Mouse (Mus musculus) T-helper 1 cell (primary cell): ENCODE measurements around the gene Cdk14.

Source experiments
- in situ Hi-C: fragments of 300-600 bp; cut with MboI, MseI; formaldehyde crosslinking; loops from one replicate; pipeline ENCODE4 v1.15.1; 2025; ENCODE audit warnings: high pct_unique_total_duplicates

Cdk14 gene

DNA sequence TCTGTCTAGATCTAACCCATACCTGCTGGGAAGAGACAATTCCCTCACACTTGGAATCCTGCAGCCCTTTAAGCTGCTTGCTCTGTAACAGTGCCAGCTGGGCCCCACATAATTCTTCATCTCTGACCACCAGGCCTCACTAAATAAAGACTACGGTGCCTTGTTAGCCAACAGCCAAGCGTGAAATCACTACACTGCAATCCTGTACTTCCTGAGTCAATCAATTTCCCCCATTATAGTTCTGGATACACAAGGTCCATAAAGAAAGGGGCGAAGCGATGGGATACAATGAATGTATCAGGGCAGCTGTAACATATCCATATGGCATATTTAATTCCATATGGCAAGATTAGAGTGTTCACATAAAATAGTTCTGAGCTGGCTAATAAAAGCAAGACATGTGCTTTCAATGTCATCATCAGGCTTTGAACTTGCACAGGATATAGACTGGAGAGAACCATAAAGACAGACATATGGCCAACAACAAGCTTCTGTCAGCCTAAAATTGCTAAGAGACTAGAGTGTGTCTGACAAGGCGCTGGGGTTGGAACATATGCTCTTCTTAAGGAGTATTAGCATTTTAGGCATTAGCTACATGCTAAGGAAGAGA, 562.0 kb downstream of the Cdk14 start:
- in situ Hi-C loops = no loop called here

DNA sequence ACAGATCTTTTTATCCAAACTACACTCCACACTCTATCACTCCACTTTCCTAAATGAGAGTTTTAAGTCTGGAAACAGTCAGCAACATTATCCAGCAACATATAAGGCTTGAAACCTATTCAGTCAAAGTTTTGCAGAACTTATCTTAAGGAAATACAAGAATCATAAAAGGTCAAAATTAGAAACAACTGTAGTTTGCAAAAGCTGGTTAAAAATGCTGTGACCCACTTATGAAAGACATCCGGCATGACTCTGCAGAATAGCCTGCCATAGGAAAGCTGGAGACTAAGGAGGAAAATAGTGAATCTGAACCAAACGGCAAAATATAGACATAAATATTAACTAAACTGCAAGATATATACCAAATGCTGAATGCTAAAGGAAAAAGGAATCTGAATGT, 566.6 kb downstream of the Cdk14 start:
- in situ Hi-C loops = no loop called here

DNA sequence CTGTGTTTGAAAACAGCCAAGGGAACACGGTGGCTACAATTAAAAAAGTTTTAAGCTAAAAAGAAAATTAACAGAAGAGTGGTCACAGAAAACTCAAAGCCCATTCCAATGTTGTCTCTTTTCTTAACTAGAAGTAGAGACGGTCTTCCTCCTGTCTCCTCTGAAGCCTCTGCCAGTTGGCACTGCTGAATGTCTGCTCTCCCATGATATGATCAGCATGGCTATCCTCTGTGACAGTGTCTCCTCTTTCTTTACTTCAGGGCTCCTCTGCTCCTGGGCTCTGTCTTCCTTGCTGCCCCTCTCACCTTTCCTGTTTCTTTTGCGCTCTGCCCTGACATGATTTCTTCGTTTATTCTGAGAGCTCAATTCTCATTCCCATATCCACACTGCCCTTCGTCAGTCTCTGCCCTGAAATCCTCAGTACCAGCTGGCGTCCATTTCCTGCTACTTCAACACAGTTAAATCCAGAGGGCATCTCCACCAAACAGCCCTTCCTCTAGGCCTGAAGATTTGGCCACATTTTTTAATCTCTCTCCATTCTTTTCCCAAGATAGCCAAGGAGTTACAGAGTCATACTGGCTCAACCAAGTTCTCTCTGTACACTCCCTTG, 567.3 kb downstream of the Cdk14 start:
- in situ Hi-C loops = no loop called here

DNA sequence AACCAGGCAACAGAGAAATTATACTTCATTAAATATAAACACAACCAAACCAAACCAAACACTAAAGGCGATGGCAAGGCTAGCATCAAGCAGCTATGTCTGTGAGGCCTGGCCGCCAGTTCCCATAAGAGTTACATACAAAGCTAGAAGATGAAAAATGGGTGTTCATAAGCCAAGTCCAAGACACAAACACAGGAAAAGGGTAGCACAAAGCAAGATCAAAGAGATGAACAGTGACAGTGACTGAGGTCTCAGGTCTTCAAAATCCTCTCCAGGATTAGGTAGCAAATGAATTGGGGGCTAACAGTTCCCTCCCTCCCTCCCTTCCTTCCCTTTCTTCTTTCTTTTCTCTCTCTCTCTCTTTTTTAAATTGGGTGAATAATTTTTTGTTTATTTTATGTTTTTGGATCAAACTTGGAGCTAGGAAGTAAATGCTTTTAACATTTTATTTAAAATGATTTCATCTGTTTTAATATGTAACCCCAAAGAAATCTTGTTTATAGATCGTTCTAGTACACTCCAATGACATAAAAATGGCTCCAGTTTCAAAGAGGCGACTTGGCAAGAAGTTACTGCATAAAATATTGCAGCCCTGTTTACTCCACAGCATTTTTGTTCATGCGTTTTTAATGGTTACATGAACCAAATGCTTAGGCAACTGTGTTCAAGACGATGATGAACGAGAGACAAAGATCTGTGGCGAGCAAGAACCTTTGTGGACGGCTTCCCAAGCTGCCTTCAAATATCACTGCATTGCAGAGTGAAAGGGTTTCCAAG, 568.0 kb downstream of the Cdk14 start:
- in situ Hi-C loops = no loop called here

DNA sequence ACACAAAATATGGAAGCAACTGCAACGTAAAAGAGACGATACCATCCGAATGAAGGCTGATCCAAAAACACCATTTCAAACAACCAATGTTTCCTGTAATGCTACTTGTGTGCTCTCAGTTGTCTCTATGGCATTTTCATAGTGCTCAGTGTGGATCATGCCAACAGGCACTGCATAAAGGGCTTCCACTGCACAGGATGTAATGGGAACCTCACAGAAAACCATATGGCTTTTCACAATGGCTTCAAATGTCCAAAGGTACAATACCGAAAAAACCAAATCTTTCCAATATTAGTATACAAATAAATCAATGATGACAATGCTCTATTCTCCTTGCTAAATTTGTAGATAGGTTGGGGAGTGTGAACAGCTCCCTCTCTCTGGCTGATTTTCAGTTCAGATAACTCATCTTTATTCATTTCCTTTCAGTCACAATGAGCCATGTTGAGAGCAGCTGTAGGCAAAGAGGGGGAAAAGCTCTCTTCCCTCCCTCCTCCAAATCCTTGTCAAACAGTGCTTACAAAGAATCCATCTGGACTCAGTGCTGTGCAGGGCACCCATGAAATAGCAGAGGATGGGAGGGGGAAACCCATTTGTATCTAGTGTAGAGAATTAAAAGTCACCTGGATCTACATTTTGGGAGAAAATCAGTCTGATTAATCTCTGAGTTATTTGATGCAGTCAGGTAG, 568.7 kb downstream of the Cdk14 start:
- in situ Hi-C loops = no loop called here

DNA sequence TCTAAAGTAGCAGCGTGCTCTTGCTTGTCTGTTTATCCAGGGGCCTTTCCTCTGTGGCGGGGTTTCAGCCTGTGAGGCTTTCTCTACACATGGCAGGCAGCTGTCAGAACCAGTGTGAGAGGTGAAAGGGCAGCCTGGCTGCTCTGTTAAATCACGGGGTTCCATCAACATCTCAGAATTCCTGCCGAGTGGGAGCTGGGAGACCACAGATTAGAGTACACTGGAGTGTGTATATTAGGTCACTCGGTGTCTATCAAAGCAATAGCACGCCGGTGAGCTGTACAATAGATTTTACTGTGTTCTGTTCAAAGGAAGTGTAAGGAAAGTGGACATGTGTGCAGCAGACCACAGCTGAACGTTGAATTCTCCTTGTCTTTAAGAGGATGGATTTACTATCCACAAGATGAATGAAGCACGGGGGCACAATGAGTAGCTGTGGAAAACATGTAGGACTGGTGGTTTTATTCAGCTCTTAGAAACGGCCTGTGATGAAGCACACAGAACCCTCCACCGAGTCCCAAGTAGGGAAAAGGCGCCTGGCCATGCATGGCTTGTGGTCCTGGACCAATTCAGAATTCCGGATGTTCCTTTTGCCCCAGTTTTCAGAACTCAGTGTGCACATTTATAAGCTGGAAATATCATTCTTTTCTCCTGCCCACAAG, 585.2 kb downstream of the Cdk14 start:
- in situ Hi-C loops = no loop called here

DNA sequence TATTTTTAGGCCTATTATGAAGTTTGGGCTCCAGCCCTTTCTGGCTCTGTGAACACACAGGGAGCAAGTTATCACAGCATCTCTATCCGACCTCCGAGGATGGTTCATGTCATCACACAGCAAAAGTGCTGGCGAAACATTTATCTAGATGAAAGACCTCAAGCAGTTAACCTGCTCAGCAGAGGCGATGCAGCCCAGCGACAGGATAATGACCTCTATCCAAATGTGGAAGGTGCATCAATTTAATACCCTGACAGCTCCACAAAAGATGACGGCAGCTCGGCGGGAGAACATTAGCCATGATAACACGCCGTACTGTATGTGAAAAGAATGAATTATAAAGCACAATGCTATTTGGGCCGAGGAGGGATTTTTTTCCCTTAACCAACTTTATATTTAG, 586.2 kb downstream of the Cdk14 start:
- in situ Hi-C loops = no loop called here

DNA sequence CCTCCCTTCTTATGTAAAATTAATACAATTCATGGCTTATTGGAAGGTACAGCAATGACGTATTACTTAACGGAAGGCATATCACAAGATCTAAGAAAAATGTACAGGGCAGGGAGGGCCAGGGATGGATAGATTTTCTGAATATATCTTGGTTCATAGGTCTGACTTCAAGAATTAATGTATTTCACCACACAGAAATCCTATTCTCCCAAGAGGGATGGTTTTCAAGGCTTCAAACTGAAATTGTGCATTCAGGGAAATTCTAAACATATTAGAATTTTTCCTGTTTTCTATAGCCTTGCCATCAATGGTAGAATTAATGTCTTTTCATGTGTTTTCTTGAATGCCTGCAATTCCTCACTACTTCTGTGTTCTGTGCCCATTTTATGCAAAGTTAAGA, 593.2 kb downstream of the Cdk14 start:
- in situ Hi-C loops = no loop called here

DNA sequence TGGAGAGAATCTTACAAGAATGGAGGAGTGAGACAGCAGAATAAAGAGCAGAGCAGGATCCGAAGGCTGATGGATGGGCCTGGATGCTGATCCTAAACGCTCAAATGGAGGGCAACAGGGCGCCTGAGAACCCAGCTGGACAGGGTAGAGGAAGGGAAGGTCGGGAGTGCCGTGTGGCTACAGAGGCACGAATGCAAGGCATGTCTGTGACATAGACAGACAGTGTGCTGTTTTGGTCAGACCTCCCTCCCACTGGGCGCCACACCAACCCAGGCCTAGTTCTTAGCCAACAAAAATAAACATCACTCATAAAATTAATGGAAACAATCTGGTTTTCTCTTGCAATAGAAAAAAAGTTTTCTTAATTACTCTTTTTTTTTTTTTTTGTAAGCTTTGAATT, 594.2 kb downstream of the Cdk14 start:
- in situ Hi-C loops = no loop called here

DNA sequence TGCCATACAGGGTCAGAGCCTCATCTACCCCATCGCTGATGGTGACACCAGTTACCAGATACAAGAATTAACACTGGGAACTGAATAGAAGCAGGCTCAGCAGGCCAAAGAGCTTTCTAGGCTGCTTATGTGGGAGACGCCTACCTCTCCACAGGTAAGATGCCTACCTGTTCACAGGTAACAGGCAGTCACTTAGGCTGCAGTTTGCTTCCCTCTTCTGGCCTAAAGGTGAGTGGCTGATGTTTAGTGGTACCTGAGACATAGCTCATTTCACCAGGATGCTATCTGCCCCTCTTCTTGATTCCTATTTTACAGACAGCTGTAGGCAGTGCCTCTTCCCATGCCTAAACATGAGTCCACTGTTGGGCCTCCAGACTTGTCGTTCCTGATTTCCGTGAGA, 595.0 kb downstream of the Cdk14 start:
- in situ Hi-C loops = no loop called here

DNA sequence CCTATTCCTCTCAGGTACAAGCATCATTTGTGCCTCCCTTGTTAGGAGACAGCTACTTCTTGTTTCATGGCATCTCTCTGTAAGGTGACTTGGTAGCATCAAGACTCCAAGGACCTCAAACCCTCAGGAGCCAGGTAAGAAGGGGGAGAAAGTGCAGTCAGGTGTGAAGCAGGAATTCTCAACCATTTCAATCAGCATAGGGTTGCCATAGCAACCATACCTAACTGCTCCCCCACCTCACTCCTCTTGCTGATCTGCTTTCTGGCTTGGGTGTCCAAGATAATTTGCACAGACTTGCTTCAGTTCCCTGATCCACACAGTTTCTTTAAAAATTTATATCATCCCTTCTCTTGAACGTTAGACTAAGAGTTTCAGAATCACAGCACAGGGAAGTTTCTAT, 595.9 kb downstream of the Cdk14 start:
- in situ Hi-C loops = loop anchor here (5.0 kb wide), 1 partner anchor 562 kb away; no protein-coding TSS in a partner anchor

DNA sequence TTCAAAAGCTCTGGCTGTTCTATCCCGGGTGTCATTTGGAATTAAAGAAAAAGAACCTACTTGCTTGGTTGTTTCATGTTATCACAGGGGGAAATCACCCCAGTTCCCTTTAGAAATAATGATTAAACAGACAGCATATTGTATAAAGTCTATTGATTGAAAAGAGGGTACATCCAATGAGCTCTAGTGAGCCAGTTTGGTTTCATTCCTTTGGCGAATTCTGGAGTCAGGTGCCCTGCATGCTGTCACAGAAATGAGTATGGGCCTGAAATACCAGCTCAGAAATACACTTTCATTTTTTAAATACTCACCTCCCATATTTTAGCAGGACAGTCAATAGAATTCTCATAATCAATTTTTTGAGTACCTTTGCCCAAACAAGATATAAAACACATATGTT, 598.1 kb downstream of the Cdk14 start:
- in situ Hi-C loops = loop anchor here (5.0 kb wide), 1 partner anchor 560 kb away; no protein-coding TSS in a partner anchor

DNA sequence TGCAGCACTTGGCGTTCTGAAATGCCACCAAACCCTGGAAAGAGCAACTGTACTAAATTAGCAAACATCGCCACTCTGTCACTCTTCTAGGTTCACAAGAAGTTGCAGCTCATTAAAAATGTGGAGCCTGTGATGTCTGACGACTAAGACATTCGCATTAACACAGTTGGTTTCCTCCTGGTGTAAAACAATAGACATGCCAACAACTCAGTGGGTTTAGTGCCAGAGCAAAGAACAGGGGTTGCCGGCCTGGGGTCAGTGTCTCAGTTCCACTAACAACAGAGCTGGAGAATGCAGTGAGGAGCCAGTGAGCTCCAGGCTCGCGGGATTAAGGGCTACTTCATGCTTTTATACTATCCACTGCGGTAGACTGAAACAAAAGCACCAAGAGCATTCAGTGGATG, 598.7 kb downstream of the Cdk14 start:
- in situ Hi-C loops = loop anchor here (5.0 kb wide), 1 partner anchor 559 kb away; no protein-coding TSS in a partner anchor

DNA sequence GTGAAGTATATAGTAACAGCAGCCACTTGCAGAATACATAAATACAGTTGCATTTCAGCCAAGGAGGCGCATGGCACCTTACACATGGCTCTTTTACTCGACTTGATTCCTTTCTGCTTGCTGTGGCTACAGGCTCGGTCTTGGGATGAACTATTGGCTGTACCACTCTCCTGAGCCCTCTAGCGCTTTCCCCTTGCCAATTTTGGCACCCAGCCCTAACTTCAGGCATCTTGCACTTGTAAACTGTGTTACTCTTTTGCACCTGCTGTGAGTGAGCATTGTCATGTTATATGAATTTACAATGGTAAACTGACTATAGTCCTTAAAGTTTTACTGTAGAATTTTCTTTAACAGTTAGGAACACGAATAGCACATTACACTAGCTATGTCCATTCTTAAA, 603.1 kb downstream of the Cdk14 start:
- in situ Hi-C loops = no loop called here

DNA sequence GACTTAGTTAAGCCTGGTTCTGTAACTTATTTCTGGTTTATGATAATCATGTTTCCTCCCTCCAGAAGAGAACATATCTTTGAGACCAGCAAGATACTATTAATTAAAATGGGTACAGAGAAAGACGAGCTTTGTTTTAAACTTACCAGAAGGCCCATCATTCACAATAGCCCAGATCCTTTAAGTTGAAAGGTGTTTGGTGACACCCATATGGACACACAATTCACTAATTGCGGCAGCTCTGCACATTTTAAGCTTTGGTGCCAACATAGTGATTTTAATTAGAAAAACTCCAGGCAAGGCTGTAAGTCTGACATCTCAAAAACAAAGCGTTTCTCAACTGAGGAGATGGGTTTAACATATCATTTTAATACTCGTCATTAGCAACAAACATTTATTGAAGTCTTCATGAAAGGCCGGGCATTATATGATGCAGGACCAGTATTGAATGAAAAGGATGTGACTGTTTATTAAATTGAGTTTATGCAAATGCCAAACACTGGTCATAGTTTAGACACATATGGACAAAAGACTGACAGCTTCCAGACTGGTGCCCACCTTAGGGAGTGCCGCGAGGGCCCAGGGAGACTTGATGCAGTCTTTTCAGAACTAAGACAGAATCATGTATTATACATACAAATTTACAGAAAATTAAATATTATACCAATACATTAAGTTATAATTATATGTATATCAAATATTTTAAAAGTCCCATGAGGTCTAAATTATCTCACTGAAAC, 605.5 kb downstream of the Cdk14 start:
- in situ Hi-C loops = no loop called here

DNA sequence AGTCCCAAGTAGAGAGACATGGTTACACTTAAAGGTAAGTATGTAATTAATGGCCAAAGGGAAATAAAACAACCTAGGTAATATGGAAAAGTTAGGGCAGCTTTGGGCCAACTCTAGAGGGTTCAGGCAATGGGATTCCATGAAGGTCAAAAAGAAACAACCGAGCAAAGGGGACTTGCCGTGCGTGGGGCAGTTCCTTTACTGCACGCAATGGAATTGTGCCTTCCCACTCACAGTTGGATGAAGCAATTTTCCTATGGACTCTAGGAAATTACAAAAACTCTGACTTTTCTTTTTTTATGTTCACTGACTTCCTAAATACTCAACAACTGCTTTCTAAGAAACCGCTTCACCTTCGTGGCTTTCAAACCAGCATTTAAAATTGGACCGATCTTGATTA, 606.8 kb downstream of the Cdk14 start:
- in situ Hi-C loops = no loop called here

DNA sequence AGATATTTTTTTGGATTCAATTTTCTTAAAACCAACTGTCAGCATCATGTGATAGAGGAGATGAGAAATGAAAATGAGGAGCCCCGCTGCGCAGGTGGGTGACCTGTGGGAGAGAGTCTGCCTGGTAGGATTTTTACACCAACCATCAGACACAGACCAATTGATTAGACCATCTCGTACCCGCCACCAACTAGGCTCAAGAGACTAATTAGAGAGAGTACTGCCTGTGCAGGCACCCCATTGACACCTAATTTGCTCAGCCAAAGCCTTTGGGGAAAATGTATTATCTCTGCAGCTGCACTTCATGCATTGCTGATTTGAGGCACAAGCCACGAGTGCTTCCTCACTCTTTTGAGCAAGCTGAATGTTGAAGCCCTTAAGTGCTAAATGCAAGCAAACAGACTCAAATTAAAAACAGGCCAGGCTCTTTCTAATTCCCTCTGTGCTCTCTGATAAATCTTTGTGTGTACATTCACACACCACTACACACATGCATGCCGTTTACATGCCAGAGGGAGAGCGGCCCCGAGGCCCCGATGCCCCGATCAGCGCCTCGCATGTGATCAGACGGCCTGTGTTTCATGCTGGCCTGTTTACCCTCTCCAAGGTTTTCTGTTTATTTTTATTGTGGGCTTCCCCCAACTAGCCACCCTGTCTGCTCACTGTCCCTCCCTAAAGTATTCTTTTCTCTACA, 607.9 kb downstream of the Cdk14 start:
- in situ Hi-C loops = no loop called here

DNA sequence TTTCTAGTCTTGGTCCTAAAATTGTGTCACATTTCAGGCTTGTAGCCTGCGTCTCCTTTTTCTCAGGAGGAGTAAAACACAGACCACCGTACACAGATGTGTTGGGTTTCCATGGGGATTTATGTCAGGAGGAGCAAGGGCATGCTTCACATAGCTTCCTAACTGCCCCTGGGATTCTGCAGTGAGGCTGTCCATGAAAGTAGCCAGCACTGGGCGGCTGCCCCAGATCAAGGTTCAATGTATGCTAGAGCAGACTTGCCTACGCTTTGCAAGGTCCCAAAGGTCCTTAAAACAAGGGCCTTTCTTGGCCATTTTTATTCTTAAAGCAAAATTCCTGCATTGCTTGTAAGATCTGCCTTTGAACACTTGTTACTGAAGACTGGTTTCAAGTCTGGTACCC, 614.9 kb downstream of the Cdk14 start:
- in situ Hi-C loops = no loop called here

DNA sequence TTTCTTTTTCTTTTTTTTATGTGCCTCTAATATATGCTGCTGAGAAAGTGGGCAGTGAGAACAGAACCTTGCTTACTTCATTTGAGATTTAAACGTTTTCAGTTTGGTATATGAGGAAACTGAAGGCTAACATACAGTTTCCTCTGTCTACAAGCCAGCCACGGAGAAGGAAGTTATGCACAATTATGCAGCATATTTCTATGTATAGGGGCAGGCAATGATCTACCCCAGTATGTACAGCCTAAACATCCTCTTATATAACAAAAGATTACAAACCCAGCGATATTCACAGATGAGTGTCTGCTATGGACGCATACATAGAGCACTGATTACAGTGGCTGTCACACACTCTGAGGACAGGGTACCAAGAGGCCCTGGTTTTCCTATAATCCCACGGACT, 616.4 kb downstream of the Cdk14 start:
- in situ Hi-C loops = no loop called here

DNA sequence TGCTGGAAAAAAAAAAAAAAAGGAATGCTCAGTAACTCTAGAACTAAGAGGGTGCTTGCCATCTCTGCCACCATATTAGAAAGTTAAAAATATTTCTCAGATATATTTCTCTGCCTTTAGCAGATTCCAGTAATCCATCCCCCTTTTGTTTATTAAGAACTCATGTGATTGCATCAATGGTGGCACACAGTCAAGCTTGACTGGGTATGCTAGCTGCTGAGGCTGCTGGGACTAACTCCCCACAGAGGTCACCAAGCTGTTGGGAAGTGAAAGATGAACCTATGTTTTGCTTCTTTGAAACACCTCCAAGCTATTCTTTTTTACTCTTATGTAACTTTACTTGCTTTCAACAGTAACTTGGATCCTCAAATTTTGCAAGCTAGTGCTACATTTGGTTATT, 618.1 kb downstream of the Cdk14 start:
- in situ Hi-C loops = no loop called here
